Mouse (Mus musculus) liver, postnatal 0 days (tissue): ENCODE data around the gene Wdhd1. TPM values are rescaled to one million over a fixed set of nuclear protein-coding genes. Genes with fewer than 3 reads are reported as not detected.
A peak's percentile ranks its signal among the peaks of the same experiment; 100 is the strongest.

Experiments used
- ATAC-seq: fragments of 200-750 bp; cut with Nextera tagmentation; 2 replicates; pipeline ENCODE4 v1.8.0; 2017; ENCODE audit warnings: mild to moderate bottlenecking, moderate library complexity
- DNase-seq: peaks from one replicate; pipeline ENCODE4 v3.0.0-alpha.2; 2016
- H3K27ac ChIP-seq: fragments of 300-500 bp; sonication (generic); 2 replicates; pipeline ENCODE4 v1.5.1; 2014; ENCODE audit warnings: antibody characterized with exemption, moderate library complexity, mild to moderate bottlenecking, low read depth
- H3K27me3 ChIP-seq: fragments of 300-500 bp; sonication (generic); 2 replicates; pipeline ENCODE4 v1.6.1; 2014; ENCODE audit warnings: low read length, control low read depth, mixed read lengths; ENCODE audit not compliant: insufficient read depth
- H3K36me3 ChIP-seq: fragments of 300-500 bp; sonication (generic); replicated peaks from 2 replicates; pipeline ENCODE4 v1.6.1; 2014; ENCODE audit warnings: mild to moderate bottlenecking, control low read depth, low read length, moderate library complexity, mixed read lengths; ENCODE audit not compliant: insufficient read depth
- H3K4me1 ChIP-seq: fragments of 300-500 bp; sonication (generic); 2 replicates; pipeline ENCODE4 v1.6.1; 2014; ENCODE audit warnings: antibody characterized with exemption, mild to moderate bottlenecking, control low read depth; ENCODE audit not compliant: insufficient read depth
- H3K4me2 ChIP-seq: fragments of 300-500 bp; sonication (generic); 2 replicates; pipeline ENCODE4 v1.6.1; 2014; ENCODE audit warnings: low read depth, mild to moderate bottlenecking, low read length, moderate library complexity, mixed read lengths
- H3K4me3 ChIP-seq: fragments of 300-500 bp; sonication (generic); 2 replicates; pipeline ENCODE4 v1.5.1; 2014; ENCODE audit warnings: low read depth, low read length
- H3K9ac ChIP-seq: fragments of 300-500 bp; sonication (generic); replicated peaks from 2 replicates; pipeline ENCODE4 v1.6.1; 2014; ENCODE audit warnings: mild to moderate bottlenecking, moderate library complexity
- H3K9me3 ChIP-seq: fragments of 300-500 bp; sonication (generic); 2 replicates; pipeline ENCODE4 v1.6.1; 2016; ENCODE audit warnings: mild to moderate bottlenecking, control low read depth, low read length, mixed read lengths
- CTCF ChIP-seq: sonication (generic); IDR thresholded peaks from 2 replicates; pipeline ENCODE4 v1.5.1; 2016; ENCODE audit warnings: antibody characterized with exemption, low read depth
- EP300 ChIP-seq: IDR thresholded peaks from 2 replicates; pipeline ENCODE4 v1.6.1; 2016; ENCODE audit warnings: antibody characterized with exemption, low read depth, mild to moderate bottlenecking
- WGBS: fragments of 180-500 bp; shearing (Covaris S2); extraction: QIAGEN DNeasy Blood & Tissue Kit; methylation state at CpG from one replicate; pipeline ENCODE4 v1.1.7; 2014; ENCODE audit not compliant: insufficient replicate concordance; 5-methylcytosine and 5-hydroxymethylcytosine counted together
- polyA plus RNA-seq: library from polyadenylated mRNA; unstranded; fragments of >200 nt; fragmentation: Nextera tagmentation; extraction: Ambion mirVana; gene quantifications from 2 replicates; pipeline ENCODE4 v1.2.1, GENCODE M21; 2015

Wdhd1 gene
- polyA plus RNA-seq, 1 experiment from 2014 or later: 13.7 TPM

DNA sequence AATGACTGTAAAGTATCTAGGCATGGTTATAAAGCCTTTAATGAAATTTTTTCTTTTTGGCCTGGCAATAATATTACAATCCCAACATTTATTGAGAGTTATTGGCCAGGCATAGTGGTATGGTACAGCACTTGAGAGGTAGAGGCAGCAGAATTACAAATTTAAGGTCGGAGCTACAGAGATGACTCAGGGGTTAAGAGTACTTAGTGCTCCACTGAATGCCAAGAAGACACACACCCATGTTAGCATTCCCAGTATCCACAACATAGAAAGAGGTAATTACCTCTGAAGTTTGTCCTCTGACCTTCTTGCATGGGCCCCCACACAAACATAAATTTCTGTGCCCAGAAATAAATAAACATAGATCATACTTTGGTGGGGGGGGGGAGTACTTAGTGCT is 32.4 kb upstream of the Wdhd1 start:
- Histone ChIP-seq H3K4me1 (peaks cover 27% of the 10 kb centered on the region), H3K4me2 (no peak overlapping the region), H3K9me3 (no peaks in the 10 kb centered on the region), H3K4me3 (no peak overlapping the region), H3K27ac (no peak overlapping the region), H3K9ac (no peak overlapping the region), H3K36me3 (peaks cover 41% of the 10 kb centered on the region), H3K27me3 (no peaks in the 10 kb centered on the region)
- no peak for TF ChIP-seq CTCF
- no peak for TF ChIP-seq EP300
- no peak for DNase-seq
- 90% methylated on average over 1 of the region's 1 CpGs for WGBS
- no peak for ATAC-seq

DNA sequence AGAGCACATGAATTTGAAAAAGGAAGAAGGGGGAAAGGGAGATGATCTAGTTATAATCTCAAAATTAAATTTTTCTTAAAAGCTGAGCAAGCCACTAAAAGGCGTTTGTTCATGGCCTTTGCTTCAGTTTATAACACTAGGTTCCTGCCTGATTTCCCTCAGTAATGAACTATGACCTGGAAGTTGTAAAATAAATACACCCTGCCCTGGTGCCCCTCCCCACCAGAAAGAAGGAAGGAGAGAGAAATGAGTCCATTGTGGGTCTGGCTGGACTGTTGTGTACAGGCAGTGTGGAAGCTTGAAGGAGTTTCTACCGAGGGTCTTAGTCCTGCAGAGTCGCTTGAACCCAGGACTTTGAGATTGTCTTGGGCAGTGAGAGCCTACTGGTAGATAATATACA is 31.0 kb upstream of the Wdhd1 start:
- Histone ChIP-seq H3K36me3 (peaks cover 32% of the 10 kb centered on the region), H3K9ac (no peak overlapping the region), H3K4me2 (no peak overlapping the region), H3K27me3 (no peaks in the 10 kb centered on the region), H3K4me1 (peaks cover 35% of the 10 kb centered on the region), H3K27ac (peak overlapping the region; percentile 44; the same call in 1 of the 2 replicates), H3K9me3 (no peaks in the 10 kb centered on the region), H3K4me3 (no peak overlapping the region)
- DNase-seq (no peak), ATAC-seq (0 out of 2 replicates have a peak, but pooled peaks have one; percentile 13)
- 63% methylated on average over 3 of the region's 3 CpGs for WGBS
- TF ChIP-seq EP300 (no peak), CTCF (no peak)

DNA sequence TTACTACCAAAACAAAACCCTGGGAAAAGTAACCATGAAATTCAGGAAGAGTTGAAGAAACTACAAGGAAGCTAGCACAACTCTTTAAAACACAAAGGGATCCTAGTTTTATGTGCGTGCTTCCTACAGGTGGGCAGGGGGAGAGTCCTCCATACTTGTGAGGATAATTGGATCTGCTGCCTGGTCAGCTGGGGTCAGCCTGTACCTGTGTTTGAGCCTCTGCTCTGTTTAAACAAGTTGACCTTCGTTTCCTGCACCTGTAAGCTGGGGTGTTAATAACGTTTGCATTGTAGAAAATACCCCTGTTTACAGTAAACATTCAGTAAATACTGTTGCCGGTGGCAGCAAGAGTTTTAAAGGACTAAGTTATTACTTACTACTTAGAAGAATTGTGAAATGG is 29.3 kb upstream of the Wdhd1 start:
- Histone ChIP-seq H3K36me3 (peaks cover 21% of the 10 kb centered on the region), H3K4me1 (peaks cover 33% of the 10 kb centered on the region), H3K4me2 (no peak overlapping the region), H3K9ac (no peak overlapping the region), H3K9me3 (no peaks in the 10 kb centered on the region), H3K27ac (peak overlapping the region; percentile 51; the same call in 1 of the 2 replicates), H3K4me3 (no peak overlapping the region), H3K27me3 (no peaks in the 10 kb centered on the region)
- DNase-seq: no peak
- TF ChIP-seq CTCF: no peak
- peak; percentile 52; the same call in 1 of the 2 replicates for ATAC-seq
- WGBS: 64% methylated on average over 4 of the region's 4 CpGs

DNA sequence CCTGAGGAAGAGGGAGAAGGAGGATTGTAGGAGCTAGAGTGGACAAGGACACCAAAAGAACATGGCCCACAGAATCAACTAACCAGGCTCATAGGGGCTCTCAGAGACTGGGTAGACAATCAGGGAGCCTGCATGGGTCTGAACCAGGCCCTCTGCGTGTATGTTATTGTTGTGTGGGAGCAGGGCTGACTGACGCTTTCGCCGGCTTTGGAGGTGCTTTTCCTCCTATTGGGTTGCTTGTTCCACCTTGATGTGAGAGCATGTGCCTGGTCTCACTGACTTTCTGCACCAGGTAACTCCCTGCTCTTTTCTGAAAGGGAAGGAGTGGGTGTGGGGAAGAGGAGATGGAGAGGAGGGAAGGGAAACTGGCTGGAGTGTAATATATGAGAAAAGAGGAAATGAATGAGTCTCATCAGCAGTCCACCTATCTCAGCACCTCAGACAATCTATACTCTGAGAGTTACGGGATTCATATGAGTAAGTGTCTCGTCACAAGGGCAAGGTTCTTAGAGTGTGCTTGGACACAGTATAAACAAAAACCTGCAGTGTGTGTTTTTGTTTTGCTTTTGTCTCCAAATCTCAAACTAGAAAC is 28.3 kb upstream of the Wdhd1 start:
- ATAC-seq (no peak), DNase-seq (no peak)
- TF ChIP-seq EP300: no peak
- Histone ChIP-seq H3K9ac (peak overlapping the region; percentile 21; the same call in 1 of the 2 replicates), H3K27ac (no peak overlapping the region; the same call in 1 of the 2 replicates), H3K4me1 (peaks cover 39% of the 10 kb centered on the region), H3K4me2 (no peak overlapping the region; the same call in 1 of the 2 replicates), H3K4me3 (no peak overlapping the region), H3K27me3 (no peaks in the 10 kb centered on the region), H3K9me3 (no peaks in the 10 kb centered on the region), H3K36me3 (peaks cover 12% of the 10 kb centered on the region)
- WGBS: 63% methylated on average over 6 of the region's 6 CpGs

DNA sequence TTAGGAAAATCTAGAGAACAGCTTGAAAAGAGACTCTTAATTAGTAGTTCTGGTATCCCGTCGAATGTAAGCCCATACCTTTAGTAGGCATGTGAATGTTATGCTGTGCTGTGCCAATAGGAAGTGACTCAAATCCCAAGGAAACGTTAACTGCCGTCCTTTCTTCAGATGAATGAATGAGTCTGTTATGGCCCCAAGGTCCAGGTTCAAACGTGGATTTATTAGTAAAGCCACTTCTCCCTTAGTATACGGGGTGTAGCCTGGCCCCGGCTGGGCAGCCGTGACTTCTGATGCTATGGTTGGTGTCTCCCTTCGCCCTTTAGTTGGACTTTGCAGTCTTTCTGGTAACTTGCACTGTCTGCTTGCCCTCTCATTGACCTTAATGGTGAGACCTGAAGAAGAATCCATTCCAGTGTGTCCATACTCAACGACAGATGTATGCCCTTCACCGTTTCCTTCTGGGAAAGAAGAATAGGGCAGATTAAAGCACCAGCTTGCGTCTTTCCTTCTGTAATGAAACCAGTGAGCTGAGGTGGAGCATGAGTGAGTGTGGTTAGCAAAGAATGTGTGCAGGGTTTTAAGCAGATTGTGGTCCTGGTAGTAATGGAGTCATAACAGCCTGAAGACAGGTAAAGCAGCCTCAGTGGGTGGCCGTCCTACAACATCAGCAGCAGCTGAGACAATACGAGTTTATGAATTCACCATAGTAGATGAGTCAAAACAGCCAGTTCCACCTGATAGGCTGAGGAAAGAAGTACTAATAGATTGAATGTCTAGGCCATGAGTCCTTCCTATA is 26.4 kb upstream of the Wdhd1 start:
- H3K4me2 ChIP-seq: no peak overlapping the region
- H3K4me3 ChIP-seq: no peak overlapping the region
- H3K27me3 ChIP-seq: no peaks in the 10 kb centered on the region
- ATAC-seq: no peak
- H3K4me1 ChIP-seq: peaks cover 43% of the 10 kb centered on the region
- no peak overlapping the region for H3K9ac ChIP-seq
- TF ChIP-seq CTCF (no peak), EP300 (no peak)
- H3K27ac ChIP-seq: no peak overlapping the region
- whole genome bisulfite sequencing: 72% methylated on average over 14 of the region's 14 CpGs
- peaks cover 4% of the 10 kb centered on the region; the same call in 1 of the 2 replicates for H3K36me3 ChIP-seq
- DNase-seq: no peak
- no peaks in the 10 kb centered on the region for H3K9me3 ChIP-seq

DNA sequence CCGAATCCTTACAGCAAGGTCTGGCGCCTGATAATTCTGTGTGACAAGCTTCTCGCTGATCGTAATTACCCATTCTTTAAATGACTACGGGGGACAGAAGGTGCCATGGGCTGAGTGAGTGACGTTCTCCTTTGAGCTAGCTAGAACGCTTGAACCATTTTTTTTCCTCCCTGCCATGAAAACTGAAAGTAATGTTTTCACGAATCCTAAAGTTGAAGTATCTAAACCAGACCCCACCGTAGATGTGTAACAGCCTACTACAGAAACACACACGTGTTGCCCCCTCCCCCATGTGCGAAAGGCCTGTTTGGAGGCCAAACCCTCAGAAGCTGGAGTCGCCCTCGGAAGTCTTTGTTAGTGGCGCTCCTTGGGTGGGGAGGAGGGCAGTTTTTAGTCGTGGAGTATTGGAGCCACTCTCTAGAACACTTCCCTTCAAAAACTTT is 22.2 kb upstream of the Wdhd1 start:
- no peak for TF ChIP-seq CTCF
- no peaks in the 10 kb centered on the region for H3K9me3 ChIP-seq
- under 1% methylated on average over 15 of the region's 15 CpGs for WGBS
- peak; percentile 33 for ATAC-seq
- DNase-seq: peak; percentile 52
- peak overlapping the region; percentile 81 for H3K9ac ChIP-seq
- peak overlapping the region; percentile 92 for H3K27ac ChIP-seq
- H3K4me3 ChIP-seq: peak overlapping the region; percentile 75
- H3K4me1 ChIP-seq: peaks cover 34% of the 10 kb centered on the region
- H3K27me3 ChIP-seq: no peaks in the 10 kb centered on the region
- peak overlapping the region; percentile 80 for H3K4me2 ChIP-seq
- peaks cover 4% of the 10 kb centered on the region; the same call in 1 of the 2 replicates for H3K36me3 ChIP-seq
